Mouse (Mus musculus) kidney, postnatal 0 days (tissue): ENCODE data around the gene Tmem141. TPM values are rescaled to one million over a fixed set of nuclear protein-coding genes. Genes with fewer than 3 reads are reported as not detected.

ENCODE experiments used
- ATAC-seq: fragments of 200-750 bp; cut with Nextera tagmentation; replicated peaks from 2 replicates; pipeline ENCODE4 v1.8.0; 2017; ENCODE audit warnings: low read depth, moderate number of reproducible peaks, moderate TSS enrichment, moderate library complexity; ENCODE audit not compliant: low FRiP score
- DNase-seq: peaks from one replicate; pipeline ENCODE4 v3.0.0-alpha.2; 2016; ENCODE audit warnings: low spot score
- H3K27ac ChIP-seq: fragments of 300-500 bp; sonication (generic); 2 replicates; pipeline ENCODE4 v1.5.1; 2014; ENCODE audit warnings: mild to moderate bottlenecking
- H3K27me3 ChIP-seq: fragments of 300-500 bp; sonication (generic); 2 replicates; pipeline ENCODE4 v1.6.1; 2014; ENCODE audit warnings: low read length, mixed read lengths; ENCODE audit not compliant: insufficient read depth
- H3K36me3 ChIP-seq: fragments of 300-500 bp; sonication (generic); 2 replicates; pipeline ENCODE4 v1.6.1; 2014; ENCODE audit warnings: low read length, mixed read lengths; ENCODE audit not compliant: insufficient read depth
- H3K4me1 ChIP-seq: fragments of 300-500 bp; sonication (generic); replicated peaks from 2 replicates; pipeline ENCODE4 v1.6.1; 2014; ENCODE audit warnings: antibody characterized with exemption, low read length, mixed read lengths; ENCODE audit not compliant: insufficient read depth
- H3K4me2 ChIP-seq: fragments of 300-500 bp; sonication (generic); 2 replicates; pipeline ENCODE4 v1.6.1; 2014; ENCODE audit warnings: mild to moderate bottlenecking, low read length, moderate library complexity, mixed read lengths
- H3K4me3 ChIP-seq: fragments of 300-500 bp; sonication (generic); replicated peaks from 2 replicates; pipeline ENCODE4 v1.5.1; 2014; ENCODE audit warnings: low read depth, low read length
- H3K9ac ChIP-seq: fragments of 300-500 bp; sonication (generic); 2 replicates; pipeline ENCODE4 v1.6.1; 2014; ENCODE audit warnings: low read depth, low read length
- H3K9me3 ChIP-seq: fragments of 300-500 bp; sonication (generic); replicated peaks from 2 replicates; pipeline ENCODE4 v1.6.1; 2016; ENCODE audit warnings: low read length, inconsistent platforms, mixed read lengths
- CTCF ChIP-seq: IDR thresholded peaks from 2 replicates; pipeline ENCODE4 v1.5.1; 2016; ENCODE audit warnings: antibody characterized with exemption, low read depth, mild to moderate bottlenecking, moderate library complexity
- WGBS: fragments of 180-500 bp; shearing (Covaris S2); extraction: QIAGEN DNeasy Blood & Tissue Kit; methylation state at CpG from one replicate; pipeline ENCODE4 v1.1.7; 2014; 5-methylcytosine and 5-hydroxymethylcytosine counted together
- polyA plus RNA-seq: library from polyadenylated mRNA; unstranded; fragments of >200 nt; fragmentation: Nextera tagmentation; extraction: Ambion mirVana; gene quantifications from 2 replicates; pipeline ENCODE4 v1.2.1, GENCODE M21; 2015

Gene Tmem141
- polyA plus RNA-seq, 1 experiment from 2014 or later: 41.7 TPM

- DNase-seq (no peak), ATAC-seq (no peak)
- no peak for TF ChIP-seq CTCF
- H3K27ac ChIP-seq: no peak within 1 kb of the TSS
- no peaks in the 10 kb centered on the region for H3K27me3 ChIP-seq
- H3K9ac ChIP-seq: no peak within 1 kb of the TSS
- H3K4me3 ChIP-seq: no peak within 1 kb of the TSS
- no peaks in the 10 kb centered on the region for H3K9me3 ChIP-seq
- H3K4me2 ChIP-seq: no peak within 1 kb of the TSS
- no peaks in the 10 kb centered on the region for H3K36me3 ChIP-seq
- H3K4me1 ChIP-seq: no peaks in the 10 kb centered on the region
Measured at GRCm38 (mm10) chr2:25657652-25658051, 35.8 kb upstream of the Tmem141 start, which contains the start of gene Lcn5. Lcn5 (plus strand) TSS chr2:25657952.

DNA sequence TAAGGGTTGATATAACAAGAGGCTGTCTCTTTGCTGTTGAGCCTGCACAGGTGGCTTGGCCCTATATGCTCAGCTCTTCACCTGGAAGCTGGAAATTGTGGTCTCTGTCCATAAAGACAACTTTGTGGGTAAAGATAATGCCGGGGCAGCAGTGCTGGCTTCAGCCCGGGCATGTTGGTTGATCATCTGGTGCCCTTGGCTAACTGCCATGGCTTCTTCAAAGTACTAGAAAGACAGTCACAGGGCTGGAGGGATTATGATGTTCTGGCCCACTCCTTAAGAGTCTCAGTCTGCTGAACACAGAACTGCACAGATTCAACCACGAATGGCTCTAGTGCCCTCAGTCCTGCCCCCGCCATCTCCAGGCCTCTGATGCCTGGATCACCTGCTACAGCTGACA, 35.4 kb upstream of the Tmem141 start:
- ATAC-seq (no peak), DNase-seq (no peak)
- Histone ChIP-seq H3K27me3 (no peaks in the 10 kb centered on the region), H3K9ac (no peak overlapping the region), H3K4me2 (no peak overlapping the region), H3K4me3 (no peak overlapping the region), H3K36me3 (no peaks in the 10 kb centered on the region), H3K27ac (no peak overlapping the region), H3K9me3 (no peaks in the 10 kb centered on the region), H3K4me1 (no peaks in the 10 kb centered on the region)
- 72% methylated on average over 4 of the region's 4 CpGs for WGBS
- no peak for TF ChIP-seq CTCF

GRCm38 (mm10) chr2:25656691-25657090, 34.9 kb upstream of the Tmem141 start:
- H3K9ac ChIP-seq: no peak overlapping the region
- 87% methylated on average over 4 of the region's 4 CpGs for WGBS
- no peak overlapping the region for H3K4me2 ChIP-seq
- H3K27me3 ChIP-seq: no peaks in the 10 kb centered on the region
- ATAC-seq: no peak
- TF ChIP-seq CTCF: no peak
- no peaks in the 10 kb centered on the region for H3K36me3 ChIP-seq
- H3K4me3 ChIP-seq: no peak overlapping the region
- H3K4me1 ChIP-seq: no peaks in the 10 kb centered on the region
- no peak for DNase-seq
- no peak overlapping the region for H3K27ac ChIP-seq
- no peaks in the 10 kb centered on the region for H3K9me3 ChIP-seq

DNA sequence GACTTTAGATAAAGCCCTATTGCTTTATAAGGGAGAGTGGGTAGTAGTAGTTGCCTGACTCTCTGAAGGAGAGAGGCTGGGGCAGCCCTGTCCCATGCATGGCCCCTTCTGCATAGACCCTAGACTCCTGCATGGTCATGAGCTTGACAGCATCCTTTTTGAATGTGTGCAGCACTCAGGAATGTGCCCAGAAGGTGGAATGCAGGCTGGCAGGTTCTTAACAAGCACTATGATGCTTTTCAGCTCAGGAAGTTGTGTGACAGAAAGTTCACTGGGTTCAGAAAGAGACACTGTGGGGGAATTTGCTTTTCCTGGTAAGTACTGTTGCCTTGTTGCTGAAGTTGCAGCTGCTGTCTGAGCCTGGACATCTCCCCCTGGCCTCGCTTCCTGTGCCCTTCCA, 32.7 kb upstream of the Tmem141 start:
- 39% methylated on average over 1 of the region's 1 CpGs for WGBS
- DNase-seq (peak; percentile 15), ATAC-seq (no peak)
- Histone ChIP-seq H3K27me3 (no peaks in the 10 kb centered on the region), H3K4me1 (no peaks in the 10 kb centered on the region), H3K4me3 (no peak overlapping the region), H3K36me3 (no peaks in the 10 kb centered on the region), H3K9ac (no peak overlapping the region), H3K9me3 (no peaks in the 10 kb centered on the region), H3K27ac (no peak overlapping the region), H3K4me2 (no peak overlapping the region)
- no peak for TF ChIP-seq CTCF

GRCm38 (mm10) chr2:25652902-25653301, 31.1 kb upstream of the Tmem141 start, which contains the start of gene Lcn8:
Lcn8 (plus strand) TSS chr2:25653120.
- 0 out of 2 replicates have a peak within 1 kb of the TSS, but pooled peaks have one; percentile 13 for H3K9ac ChIP-seq
- no peak for TF ChIP-seq CTCF
- no peak for DNase-seq
- H3K9me3 ChIP-seq: no peaks in the 10 kb centered on the region
- H3K27me3 ChIP-seq: no peaks in the 10 kb centered on the region
- ATAC-seq: no peak
- H3K4me1 ChIP-seq: no peaks in the 10 kb centered on the region
- H3K4me3 ChIP-seq: no peak within 1 kb of the TSS
- no peak within 1 kb of the TSS for H3K4me2 ChIP-seq
- H3K27ac ChIP-seq: no peak within 1 kb of the TSS
- no peaks in the 10 kb centered on the region for H3K36me3 ChIP-seq
- WGBS: 86% methylated on average over 2 of the region's 2 CpGs

- Histone ChIP-seq H3K36me3 (no peaks in the 10 kb centered on the region), H3K9me3 (no peaks in the 10 kb centered on the region), H3K4me3 (no peak overlapping the region), H3K27me3 (no peaks in the 10 kb centered on the region), H3K9ac (no peak overlapping the region), H3K4me2 (no peak overlapping the region), H3K27ac (no peak overlapping the region), H3K4me1 (no peaks in the 10 kb centered on the region)
- ATAC-seq: no peak
- peak; percentile 49 for DNase-seq
- WGBS: 20% methylated on average over 6 of the region's 6 CpGs
- peak; percentile 76 for TF ChIP-seq CTCF
Measured at GRCm38 (mm10) chr2:25639890-25640289, 18.1 kb upstream of the Tmem141 start.

DNA sequence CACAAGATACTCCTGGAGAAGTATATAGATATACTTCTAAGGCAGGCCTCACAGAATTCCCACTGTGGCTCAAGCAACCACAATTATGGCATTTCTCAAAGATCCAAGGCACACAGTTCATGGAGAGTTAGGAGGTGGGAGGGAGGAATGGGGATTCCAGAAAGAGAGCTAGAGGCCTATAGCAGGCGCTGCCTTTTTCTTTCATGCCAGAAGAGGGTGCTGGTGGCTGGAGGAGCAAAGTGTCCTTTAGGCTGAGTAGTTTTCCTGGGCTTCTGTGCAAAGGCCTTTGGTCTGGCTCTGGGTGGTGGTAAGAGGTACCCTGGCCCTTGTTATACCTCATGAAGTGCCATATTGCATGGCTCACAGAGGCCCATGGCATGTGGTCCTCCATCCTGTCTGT, 12.2 kb upstream of the Tmem141 start:
- DNase-seq (peak; percentile 21), ATAC-seq (no peak)
- peak; percentile 42 for TF ChIP-seq CTCF
- no peak overlapping the region for H3K4me2 ChIP-seq
- no peak overlapping the region for H3K9ac ChIP-seq
- H3K4me3 ChIP-seq: no peak overlapping the region
- no peak overlapping the region for H3K27ac ChIP-seq
- H3K4me1 ChIP-seq: no peaks in the 10 kb centered on the region
- no peaks in the 10 kb centered on the region for H3K36me3 ChIP-seq
- whole genome bisulfite sequencing: 77% methylated on average over 1 of the region's 1 CpGs
- no peaks in the 10 kb centered on the region for H3K9me3 ChIP-seq
- no peaks in the 10 kb centered on the region for H3K27me3 ChIP-seq
